Mouse (Mus musculus): ENCODE data around the gene Marveld3.

The Marveld3 gene

GRCm38 (mm10) chr8:109903909-109904469 lies 58.0 kb downstream of the Marveld3 start:
- DNase-seq (ENCODE audit: low spot score in 2 of 2): peak in 1 of 2 experiments; percentile 58

DNA sequence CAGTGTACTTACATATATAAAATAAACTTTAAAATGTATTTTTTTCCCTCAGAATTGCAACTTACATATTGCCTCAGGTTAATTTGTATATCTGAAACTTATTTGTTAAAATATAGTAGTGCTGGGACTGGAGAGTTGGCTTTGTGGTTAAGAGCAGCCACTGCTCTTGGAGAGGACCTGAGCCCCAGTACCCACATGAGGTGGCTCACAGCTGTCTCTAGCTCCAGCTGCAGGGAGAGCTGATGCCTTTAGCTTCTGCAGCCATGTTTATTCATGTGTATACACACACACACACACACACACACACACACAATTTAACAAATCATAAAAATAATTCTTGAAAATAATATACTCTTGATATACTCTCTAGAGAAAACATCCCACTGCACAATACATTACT lies 59.6 kb downstream of the Marveld3 start:
- DNase-seq (ENCODE audit: low spot score in 2 of 2): no peak
